Mouse (Mus musculus): ENCODE measurements around the gene Zcwpw1.
"Not testable (repeated sequence)": the region's sequence is repeated elsewhere in the genome, so short reads cannot be mapped to it uniquely, and the experiment has no call there.

Zcwpw1 gene

DNA sequence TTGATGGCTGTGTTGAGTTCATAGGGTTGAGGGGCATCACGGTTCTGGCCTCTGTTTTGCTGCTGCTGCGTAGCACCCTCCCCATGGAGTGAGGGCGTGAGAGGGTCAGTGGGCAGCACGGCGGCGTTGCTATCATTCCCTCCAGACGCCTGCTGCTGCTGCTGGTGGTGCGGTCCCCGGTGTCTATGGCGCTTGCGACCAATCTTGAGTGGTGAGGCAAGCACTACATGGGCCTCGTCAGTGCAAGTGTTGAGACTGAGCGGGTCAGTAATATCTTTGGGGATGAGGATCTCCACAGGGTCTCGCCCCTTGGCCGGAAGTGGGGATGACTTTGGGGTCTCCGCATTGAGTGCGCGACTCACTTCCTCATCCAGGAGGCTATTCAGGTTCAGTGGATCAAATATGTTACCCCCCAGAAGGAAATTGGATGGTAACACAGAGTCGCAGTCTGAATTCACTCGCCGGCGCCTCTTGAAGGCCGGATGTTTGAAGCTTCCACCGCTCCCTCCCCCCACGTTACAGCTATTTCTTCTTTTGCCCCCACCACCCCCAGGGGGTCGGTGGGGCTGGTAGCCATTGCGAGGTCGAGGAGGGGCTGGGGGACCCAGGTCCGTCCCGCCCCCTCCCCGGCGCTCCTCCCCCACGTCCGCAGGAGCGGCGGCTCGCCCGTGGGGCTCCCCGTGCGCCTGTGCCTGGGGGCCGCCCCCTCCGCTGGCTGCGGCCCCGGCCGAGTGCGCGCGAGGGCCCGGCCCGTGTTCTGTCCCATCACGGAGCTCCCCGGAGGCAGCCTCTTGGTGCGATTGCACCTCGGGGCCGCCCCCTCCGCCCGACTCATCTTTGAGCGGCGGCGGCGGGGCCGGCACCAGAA lies 2.2 kb upstream of the Zcwpw1 start:
- DNase-seq = no peak

DNA sequence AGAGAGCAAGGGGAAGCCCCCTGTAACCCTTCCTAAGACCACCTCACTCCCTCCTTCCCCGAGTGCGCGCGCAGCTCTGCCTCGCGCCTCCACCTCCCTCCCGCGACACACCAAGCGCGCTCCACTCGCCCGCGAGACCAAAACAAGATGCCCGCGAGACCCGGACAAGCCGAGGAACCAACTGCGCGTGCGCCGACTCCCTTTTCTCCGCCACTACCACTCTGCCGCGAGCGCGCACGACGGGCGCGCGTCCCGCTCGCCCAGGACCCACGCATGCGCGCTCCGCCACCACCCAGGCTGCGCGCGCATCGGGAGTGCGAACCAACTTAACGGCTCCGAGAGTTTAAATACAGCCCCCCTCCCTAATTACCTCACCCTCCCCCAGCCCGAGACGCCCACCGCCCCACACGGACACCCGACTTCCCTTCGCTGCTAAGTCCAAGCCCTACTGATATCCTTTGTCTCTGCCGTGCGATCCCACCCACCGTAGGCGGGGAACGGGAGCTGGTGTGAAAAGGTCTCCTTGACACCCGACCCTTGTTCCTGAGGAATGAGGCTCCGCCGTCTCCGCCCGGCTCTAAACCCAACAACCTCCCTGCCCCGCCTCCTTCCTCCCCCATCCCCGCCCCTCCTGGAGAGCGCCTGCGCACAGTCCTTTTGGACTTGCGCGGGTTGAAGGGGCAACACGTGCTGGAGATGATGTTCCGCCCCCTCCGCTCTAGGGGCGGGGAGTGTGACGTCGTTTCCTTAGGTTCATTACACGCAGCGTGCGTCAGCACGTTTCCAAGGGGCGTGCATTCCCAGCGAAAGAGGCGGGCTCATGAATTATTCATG lies 1.3 kb upstream of the Zcwpw1 start:
- peak; percentile 100 for DNase-seq

DNA sequence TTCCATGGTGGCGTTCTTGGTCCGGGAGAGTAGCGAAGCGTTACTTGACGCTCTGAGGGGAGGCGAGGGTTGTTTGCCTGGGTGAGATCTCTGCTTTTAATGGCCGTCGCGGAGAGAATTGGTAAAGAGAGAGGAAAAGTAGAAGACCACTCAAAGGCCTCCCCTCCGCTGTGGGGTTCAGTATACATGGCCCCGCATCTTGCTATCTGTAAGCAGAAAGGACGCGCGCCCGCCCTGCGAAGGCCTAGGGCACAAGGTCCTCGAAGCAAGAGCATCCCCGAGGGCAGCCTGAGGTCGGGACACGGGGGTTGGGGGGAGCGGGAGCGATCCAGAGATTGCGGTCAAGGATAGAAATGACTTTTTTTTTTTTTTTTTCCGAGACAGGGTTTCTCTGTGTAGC lies 573 bp downstream of the Zcwpw1 start:
- DNase-seq = peak; percentile 32

- DNase-seq = no peak
Measured at GRCm38 (mm10) chr5:137788946-137789531, 1.4 kb downstream of the Zcwpw1 start.

DNA sequence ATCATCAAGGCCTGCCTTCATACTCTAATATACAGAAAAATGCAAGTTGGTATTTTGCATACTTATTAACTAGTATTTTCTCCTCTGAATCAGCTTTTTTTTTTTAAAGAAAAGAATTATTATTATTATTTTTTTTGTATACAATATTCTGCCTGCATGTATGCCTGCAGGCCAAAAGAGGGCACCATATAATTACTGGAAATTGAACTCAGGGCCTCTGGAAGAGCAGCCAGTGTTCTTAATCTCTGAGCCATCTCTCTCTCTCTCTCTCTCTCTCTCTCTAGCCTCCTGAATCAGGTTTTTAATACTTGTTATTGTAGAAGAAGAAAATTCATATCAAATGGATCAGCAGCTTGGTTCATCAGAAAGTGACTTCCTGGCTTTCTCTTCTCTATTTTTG lies 4.0 kb downstream of the Zcwpw1 start:
- DNase-seq = no peak

DNA sequence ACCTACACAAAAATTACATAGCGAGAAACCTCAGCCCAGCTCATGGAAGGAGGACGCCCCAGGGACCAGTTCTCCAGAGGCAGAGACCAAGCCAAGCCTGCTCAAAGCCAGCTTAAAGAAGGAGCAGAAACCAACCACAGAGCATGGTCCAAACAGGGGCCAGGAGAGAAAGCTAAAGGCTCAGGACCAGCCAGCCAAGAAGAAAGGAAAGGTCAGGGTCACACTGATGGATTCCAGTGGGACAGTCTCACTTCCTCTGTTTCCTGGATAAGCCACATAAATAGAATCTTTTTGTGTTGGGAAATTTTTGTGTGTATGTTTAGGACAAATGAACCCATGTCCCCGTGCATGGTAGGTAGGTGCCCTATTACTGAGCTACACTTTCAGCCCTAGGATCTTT lies 9.0 kb downstream of the Zcwpw1 start:
- no peak for DNase-seq

GRCm38 (mm10) chr5:137800917-137801316 lies 13.3 kb downstream of the Zcwpw1 start:
- DNase-seq = no peak

DNA sequence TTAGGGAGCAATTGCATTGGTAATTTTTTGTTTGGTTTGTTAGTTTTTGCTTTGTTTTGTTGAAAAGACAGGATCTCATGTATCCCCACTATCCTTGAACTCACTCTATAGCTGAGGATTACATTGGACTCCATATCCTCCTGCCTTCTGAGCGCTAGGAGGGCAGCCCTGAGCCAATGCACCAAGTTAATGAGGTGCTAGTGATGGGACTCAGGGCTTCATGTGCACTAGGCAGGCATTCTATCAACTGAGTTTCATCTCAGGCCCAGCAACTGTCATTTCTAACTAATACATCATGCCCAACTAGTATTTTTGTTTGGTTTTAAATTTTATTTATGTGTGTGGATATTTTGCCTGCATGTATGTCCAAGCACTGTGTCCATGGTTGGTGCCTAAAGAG lies 18.6 kb downstream of the Zcwpw1 start:
- DNase-seq = no peak

DNA sequence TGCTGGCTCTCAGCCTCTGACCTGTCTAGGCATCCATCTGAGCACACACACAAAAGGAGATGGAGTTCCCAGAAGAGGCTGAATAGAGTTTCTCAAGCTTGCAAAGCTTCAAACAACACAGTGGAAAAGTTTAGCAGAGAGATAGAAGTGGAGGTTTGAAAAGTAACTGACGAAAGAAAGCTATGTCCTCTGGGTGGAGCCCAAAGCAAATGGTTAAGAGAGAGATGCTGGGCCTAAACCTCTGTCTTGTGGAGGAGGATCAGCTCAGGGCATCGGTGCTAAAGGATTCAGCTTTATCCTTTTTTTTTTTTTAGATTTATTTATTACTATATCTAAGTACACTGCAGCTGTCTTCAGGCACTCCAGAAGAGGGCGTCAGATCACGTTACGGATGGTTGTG lies 20.7 kb downstream of the Zcwpw1 start:
- no peak for DNase-seq

- no peak for DNase-seq
Measured at GRCm38 (mm10) chr5:137817466-137818222, 30.0 kb downstream of the Zcwpw1 start.

DNA sequence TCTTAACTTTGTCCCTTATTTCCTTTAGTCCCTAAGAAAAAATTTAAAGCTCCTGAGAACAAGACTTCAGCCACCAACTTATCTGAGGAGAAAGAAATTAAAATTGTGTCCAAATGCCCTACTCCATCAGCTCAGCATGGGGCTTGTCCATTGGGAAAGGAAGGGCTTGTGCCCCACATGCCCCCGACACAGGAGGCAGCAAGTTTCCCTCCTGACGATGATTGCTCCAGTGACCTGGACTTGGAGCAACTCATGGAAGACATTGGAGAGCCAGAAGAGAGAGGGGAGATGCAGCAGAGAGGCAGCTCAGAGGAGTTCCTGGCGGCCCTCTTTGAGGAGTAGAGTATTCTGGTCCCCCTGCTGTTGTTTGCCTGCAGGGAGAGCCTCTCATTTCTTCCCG lies 34.5 kb downstream of the Zcwpw1 start:
- DNase-seq = no peak

- DNase-seq = no peak
Measured at GRCm38 (mm10) chr5:137822602-137823001, 35.0 kb downstream of the Zcwpw1 start.

GRCm38 (mm10) chr5:137823455-137824045 lies 36.0 kb downstream of the Zcwpw1 start:
- no peak for DNase-seq

- DNase-seq = no peak
Measured at GRCm38 (mm10) chr5:137825030-137825429, 37.4 kb downstream of the Zcwpw1 start.

- DNase-seq = no peak
Measured at GRCm38 (mm10) chr5:137825971-137826370, 38.4 kb downstream of the Zcwpw1 start.

- DNase-seq = no peak
Measured at GRCm38 (mm10) chr5:137826421-137826820, 38.8 kb downstream of the Zcwpw1 start.

DNA sequence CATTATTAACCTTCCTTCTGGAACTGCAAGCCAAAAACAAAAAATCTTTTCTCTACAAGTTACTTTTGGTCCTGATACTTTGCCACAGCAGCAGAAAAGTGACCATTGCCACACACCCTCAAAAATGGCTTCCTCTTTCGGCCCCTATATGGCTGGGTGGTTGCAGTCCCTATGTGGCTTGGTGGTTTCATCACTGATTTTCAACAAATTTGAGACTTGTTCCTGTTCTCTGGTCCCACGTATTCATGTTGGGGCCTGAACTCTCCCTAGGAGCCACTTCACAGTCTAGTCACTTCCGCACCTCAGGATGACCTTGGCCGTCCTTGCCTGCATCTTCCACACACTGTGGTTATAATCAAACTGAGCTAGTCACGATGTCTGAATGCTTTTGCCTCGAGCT lies 41.1 kb downstream of the Zcwpw1 start:
- no peak for DNase-seq

- no peak for DNase-seq
Measured at GRCm38 (mm10) chr5:137830238-137830637, 42.6 kb downstream of the Zcwpw1 start.

- no peak for DNase-seq
Measured at GRCm38 (mm10) chr5:137831106-137831505, 43.5 kb downstream of the Zcwpw1 start.

DNA sequence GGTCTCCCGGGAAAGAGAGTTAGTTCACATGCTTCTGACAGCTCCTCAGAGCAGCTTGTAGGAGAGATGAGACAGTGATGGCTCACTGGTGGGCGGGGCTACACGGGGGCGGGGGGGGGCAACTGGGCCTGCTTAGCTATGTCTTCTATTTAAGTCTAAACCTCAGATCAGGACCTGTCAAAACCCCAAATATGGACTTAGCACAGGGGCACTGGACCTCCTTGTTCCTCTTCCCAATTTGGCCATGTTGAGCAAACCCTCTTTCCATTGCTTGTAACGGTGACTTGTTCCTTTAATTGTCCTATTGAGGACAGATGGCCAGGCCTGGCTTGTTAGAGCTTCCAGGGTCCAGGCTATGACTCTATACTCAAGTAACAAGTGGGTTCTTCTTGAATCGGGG lies 43.9 kb downstream of the Zcwpw1 start:
- DNase-seq = no peak

GRCm38 (mm10) chr5:137833500-137833899 lies 45.9 kb downstream of the Zcwpw1 start:
- DNase-seq = no peak

GRCm38 (mm10) chr5:137835966-137836520 lies 48.4 kb downstream of the Zcwpw1 start, which contains the start of gene Pilra:
Gene Pilra, minus strand, starts transcription at chr5:137836281.
- DNase-seq = not testable (repeated sequence)

Measured in right cerebral cortex, postnatal 4 days (tissue).